Mouse (Mus musculus): ENCODE measurements around the gene Lhx6.

GRCm38 (mm10) chr2:36126795-36127429, 21.7 kb upstream of the Lhx6 start:
- TF ChIP-seq POLR2A (IDR thresholded peaks at IDR 0.05; ENCODE audit: borderline replicate concordance, extremely low read depth, low read depth, low read length) = no peak
- no peak for TF ChIP-seq CTCF (IDR thresholded peaks at IDR 0.05; ENCODE audit: insufficient read depth, low read length)

Data from lung, adult 2 months (tissue).